Mouse (Mus musculus) limb, embryonic 15.5 days (tissue): ENCODE measurements around the gene Aacs. TPM values are rescaled to one million over a fixed set of nuclear protein-coding genes. Genes with fewer than 3 reads are reported as not detected.

ENCODE experiments used
- ATAC-seq: fragments of 200-750 bp; cut with Nextera tagmentation; 2 replicates; pipeline ENCODE4 v1.8.0; 2017; ENCODE audit warnings: low read depth, moderate TSS enrichment; ENCODE audit not compliant: insufficient number of reproducible peaks, low FRiP score, low TSS enrichment
- H3K27ac ChIP-seq: fragments of 300-500 bp; sonication (generic); 2 replicates; pipeline ENCODE4 v1.5.1; 2015; ENCODE audit warnings: moderate library complexity, mild to moderate bottlenecking, inconsistent platforms
- H3K27me3 ChIP-seq: fragments of 300-500 bp; sonication (generic); 2 replicates; pipeline ENCODE4 v1.6.1; 2015; ENCODE audit warnings: inconsistent platforms
- H3K36me3 ChIP-seq: fragments of 300-500 bp; sonication (generic); 2 replicates; pipeline ENCODE4 v1.6.1; 2015; ENCODE audit warnings: inconsistent platforms
- H3K4me1 ChIP-seq: fragments of 300-500 bp; sonication (generic); 2 replicates; pipeline ENCODE4 v1.6.1; 2015; ENCODE audit warnings: inconsistent platforms
- H3K4me2 ChIP-seq: fragments of 300-500 bp; sonication (generic); 2 replicates; pipeline ENCODE4 v1.6.1; 2015; ENCODE audit warnings: mild to moderate bottlenecking, inconsistent platforms
- H3K4me3 ChIP-seq: fragments of 300-500 bp; sonication (generic); 2 replicates; pipeline ENCODE4 v1.5.1; 2015; ENCODE audit warnings: mild to moderate bottlenecking, inconsistent platforms
- H3K9ac ChIP-seq: fragments of 300-500 bp; sonication (generic); 2 replicates; pipeline ENCODE4 v1.6.1; 2015; ENCODE audit warnings: inconsistent platforms
- H3K9me3 ChIP-seq: fragments of 300-500 bp; sonication (generic); 2 replicates; pipeline ENCODE4 v1.6.1; 2016; ENCODE audit warnings: inconsistent platforms
- WGBS: fragments of 180-500 bp; shearing (Covaris S2); methylation state at CpG from one replicate; pipeline ENCODE4 v1.1.7; 2015; 5-methylcytosine and 5-hydroxymethylcytosine counted together
- polyA plus RNA-seq: library from polyadenylated mRNA; unstranded; fragments of >200 nt; fragmentation: Nextera tagmentation; extraction: Ambion mirVana; gene quantifications from 2 replicates; pipeline ENCODE4 v1.2.1, GENCODE M21; 2015

Aacs gene
- polyA plus RNA-seq, 1 experiment from 2014 or later, result 53.2 TPM

DNA sequence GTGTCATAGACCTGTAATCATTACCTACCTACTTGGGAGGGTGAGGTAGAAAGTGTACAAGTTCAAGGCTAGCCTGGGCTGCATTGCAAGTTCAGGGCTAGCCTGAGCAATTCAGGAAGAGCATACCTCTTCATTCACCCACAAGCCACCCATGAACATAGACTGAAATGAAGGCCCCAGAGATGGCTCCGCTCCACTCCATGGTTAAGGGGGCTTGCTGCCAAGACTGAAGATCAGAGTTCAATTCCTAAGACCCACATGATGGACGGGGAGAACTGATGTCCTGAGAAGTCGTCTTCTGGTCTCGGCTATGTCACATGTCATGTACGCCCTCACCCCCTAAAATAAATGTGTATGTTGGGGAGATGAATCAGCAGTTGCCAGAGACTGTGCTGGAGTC lies 9.1 kb upstream of the Aacs start:
- peaks cover 5% of the 10 kb centered on the region; the same call in 1 of the 2 replicates for H3K4me1 ChIP-seq
- H3K27me3 ChIP-seq, result no peaks in the 10 kb centered on the region
- H3K9me3 ChIP-seq, result no peaks in the 10 kb centered on the region
- ATAC-seq, result no peak
- no peak overlapping the region for H3K4me3 ChIP-seq
- no peak overlapping the region for H3K27ac ChIP-seq
- H3K9ac ChIP-seq, result no peak overlapping the region
- H3K36me3 ChIP-seq, result no peaks in the 10 kb centered on the region
- 86% methylated on average over 5 of the region's 5 CpGs for WGBS
- H3K4me2 ChIP-seq, result 0 out of 2 replicates have a peak overlapping the region, but pooled peaks have one; percentile 48

DNA sequence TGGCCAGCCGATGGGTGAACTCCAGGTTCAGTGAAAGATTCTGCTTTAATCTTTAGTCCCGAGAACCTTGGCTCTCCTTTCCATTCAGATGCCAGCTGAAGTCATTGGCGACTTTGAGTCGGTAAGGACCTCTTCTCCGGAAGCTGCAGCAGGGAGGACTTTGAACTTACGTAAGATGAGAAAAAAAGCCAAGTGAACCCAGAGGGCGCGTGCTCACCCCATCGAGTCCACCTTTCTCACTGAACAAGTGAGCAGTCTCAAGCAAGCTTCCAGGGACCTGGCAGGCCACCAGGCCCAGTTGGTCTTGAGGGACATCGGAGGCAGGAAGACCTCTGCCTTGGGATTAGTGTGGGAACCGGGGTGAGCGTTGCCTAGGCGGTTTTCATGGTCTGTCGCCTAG lies 8.4 kb upstream of the Aacs start:
- Histone ChIP-seq H3K4me3 (no peak overlapping the region), H3K4me2 (no peak overlapping the region), H3K4me1 (peaks cover 5% of the 10 kb centered on the region; the same call in 1 of the 2 replicates), H3K9ac (no peak overlapping the region), H3K27ac (no peak overlapping the region), H3K27me3 (no peaks in the 10 kb centered on the region), H3K9me3 (no peaks in the 10 kb centered on the region), H3K36me3 (no peaks in the 10 kb centered on the region)
- 86% methylated on average over 14 of the region's 14 CpGs for WGBS
- ATAC-seq, result no peak

DNA sequence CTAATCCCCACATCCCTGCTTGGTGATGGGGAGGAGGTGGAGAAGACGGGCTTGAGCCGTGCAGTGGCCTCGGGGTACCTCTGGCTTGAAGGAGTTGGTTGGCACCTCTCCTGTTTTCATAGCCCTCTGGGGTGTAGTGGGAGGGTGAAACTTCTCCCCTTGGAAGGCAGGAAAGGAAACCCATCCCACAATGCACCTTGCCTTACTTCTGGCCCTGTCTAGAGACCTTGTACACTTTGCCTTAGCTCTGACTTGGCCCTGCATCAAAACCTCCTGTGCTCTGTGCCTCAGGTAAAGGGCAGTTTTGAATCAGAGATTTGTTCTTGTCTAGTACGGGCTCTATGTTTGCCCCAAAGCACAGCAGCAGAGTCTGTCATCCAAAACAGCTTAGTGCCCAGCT lies 4.9 kb upstream of the Aacs start:
- no peaks in the 10 kb centered on the region for H3K36me3 ChIP-seq
- H3K9me3 ChIP-seq, result no peaks in the 10 kb centered on the region
- WGBS, result 91% methylated on average over 4 of the region's 4 CpGs
- no peak overlapping the region for H3K4me2 ChIP-seq
- no peaks in the 10 kb centered on the region for H3K27me3 ChIP-seq
- H3K27ac ChIP-seq, result no peak overlapping the region
- H3K9ac ChIP-seq, result no peak overlapping the region
- ATAC-seq, result no peak
- H3K4me3 ChIP-seq, result no peak overlapping the region
- H3K4me1 ChIP-seq, result no peaks in the 10 kb centered on the region

DNA sequence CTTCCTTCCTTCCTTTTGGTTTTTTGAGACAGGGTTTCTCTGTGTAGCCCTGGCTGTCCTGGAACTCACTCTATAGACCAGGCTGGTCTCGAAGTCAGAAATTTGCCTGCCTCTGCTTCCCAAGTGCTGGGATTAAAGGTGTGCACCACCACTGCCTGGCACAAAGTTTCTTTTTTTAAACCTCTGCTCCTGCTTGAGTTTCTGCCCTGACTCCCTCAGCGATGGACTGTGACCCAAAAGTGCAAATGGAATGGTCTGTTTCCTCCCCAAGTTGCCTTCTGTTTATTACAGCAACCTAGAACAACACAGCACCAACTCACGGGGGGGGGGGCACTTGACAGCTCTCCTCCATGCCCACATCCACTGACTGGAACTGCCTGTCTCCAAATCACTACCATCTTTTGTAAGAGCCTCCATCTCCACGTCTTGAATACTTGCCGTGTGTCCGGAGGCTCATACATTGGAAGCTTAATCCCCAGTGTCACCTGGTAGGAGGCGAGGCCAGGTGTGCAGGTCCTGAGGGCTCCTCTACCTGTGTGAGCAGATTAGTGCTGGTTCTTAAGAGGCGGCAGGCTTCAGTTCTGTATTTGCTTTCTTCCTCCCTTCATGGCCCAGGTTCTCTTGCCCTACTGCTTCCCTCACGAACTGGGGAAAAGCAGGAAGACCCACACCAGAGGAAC lies 2.7 kb upstream of the Aacs start:
- Histone ChIP-seq H3K9ac (no peak overlapping the region), H3K27ac (no peak overlapping the region), H3K36me3 (no peaks in the 10 kb centered on the region), H3K4me2 (no peak overlapping the region), H3K27me3 (no peaks in the 10 kb centered on the region), H3K4me1 (peaks cover 21% of the 10 kb centered on the region), H3K4me3 (no peak overlapping the region), H3K9me3 (no peaks in the 10 kb centered on the region)
- ATAC-seq, result no peak
- 78% methylated on average over 9 of the region's 9 CpGs for WGBS

DNA sequence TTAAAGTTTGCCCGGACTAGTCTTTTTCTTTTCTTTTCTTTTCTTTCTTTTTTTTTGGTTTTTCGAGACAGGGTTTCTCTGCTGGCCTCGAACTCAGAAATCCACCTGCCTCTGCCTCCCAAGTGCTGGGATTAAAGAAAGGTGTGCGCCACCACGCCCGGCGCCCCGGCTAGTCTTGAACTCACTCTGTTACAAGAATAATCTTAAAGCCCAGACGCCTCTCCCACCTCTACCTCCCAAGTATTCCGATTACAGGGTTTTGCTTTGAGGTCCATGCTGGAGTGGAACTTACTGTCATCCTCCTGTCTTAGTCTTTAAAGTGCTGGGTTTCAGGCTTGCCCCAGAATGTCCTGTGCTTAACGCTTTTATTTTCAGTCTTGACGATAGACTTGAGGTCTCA lies 584 bp upstream of the Aacs start:
- 0 out of 2 replicates have a peak overlapping the region, but pooled peaks have one; percentile 1 for H3K27ac ChIP-seq
- no peaks in the 10 kb centered on the region for H3K27me3 ChIP-seq
- H3K9ac ChIP-seq, result peak overlapping the region; percentile 8; the same call in 1 of the 2 replicates
- ATAC-seq, result no peak
- H3K36me3 ChIP-seq, result no peaks in the 10 kb centered on the region
- H3K9me3 ChIP-seq, result no peaks in the 10 kb centered on the region
- H3K4me1 ChIP-seq, result peaks cover 28% of the 10 kb centered on the region
- WGBS, result 57% methylated on average over 12 of the region's 12 CpGs
- peak overlapping the region; percentile 90 for H3K4me2 ChIP-seq
- peak overlapping the region; percentile 91 for H3K4me3 ChIP-seq

DNA sequence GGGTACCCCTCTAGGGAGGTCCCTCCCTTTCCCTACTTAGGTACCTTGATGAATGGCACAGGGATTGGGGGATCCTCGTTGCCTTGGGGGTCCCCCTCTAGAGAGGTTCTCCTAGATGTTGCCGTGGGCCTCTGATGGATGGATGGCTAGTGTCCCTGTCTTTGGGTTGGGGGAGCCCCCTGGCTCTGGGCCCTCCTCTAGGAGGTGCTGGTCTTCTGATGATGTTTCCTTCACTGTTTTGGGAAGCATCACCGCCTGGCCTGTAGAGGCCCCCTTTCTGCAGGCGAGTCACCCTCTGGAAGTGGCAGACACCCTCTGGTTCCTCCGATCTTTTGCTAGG lies 642 bp downstream of the Aacs start:
- H3K27ac ChIP-seq, result peak overlapping the region; percentile 86
- H3K36me3 ChIP-seq, result no peaks in the 10 kb centered on the region
- peak overlapping the region; percentile 90 for H3K4me2 ChIP-seq
- peak overlapping the region; percentile 91 for H3K4me3 ChIP-seq
- H3K9ac ChIP-seq, result peak overlapping the region; percentile 80
- ATAC-seq, result peak; percentile 8; the same call in 1 of the 2 replicates
- no peaks in the 10 kb centered on the region for H3K27me3 ChIP-seq
- H3K4me1 ChIP-seq, result peaks cover 28% of the 10 kb centered on the region
- 5% methylated on average over 5 of the region's 5 CpGs for WGBS
- H3K9me3 ChIP-seq, result no peaks in the 10 kb centered on the region

DNA sequence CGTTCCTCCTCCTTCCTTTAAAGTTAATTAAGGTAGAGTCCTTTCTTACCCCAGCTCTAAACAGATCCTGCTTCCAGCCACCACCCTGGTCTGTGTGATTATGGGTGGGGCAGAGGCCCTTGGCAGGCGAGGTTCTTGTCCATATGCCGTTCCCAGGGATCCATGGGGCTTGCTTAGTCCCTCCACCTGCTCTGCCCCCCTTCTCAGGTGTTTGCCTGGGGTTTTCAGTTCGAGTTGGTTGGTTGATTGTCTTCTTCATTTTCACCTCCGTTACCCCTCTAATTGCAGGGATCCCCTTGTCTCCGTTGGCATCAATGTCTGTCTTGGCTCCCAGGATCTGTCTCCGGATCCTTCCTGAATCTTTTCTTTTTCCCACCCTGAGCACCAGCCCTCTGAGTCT lies 1.2 kb downstream of the Aacs start:
- H3K9me3 ChIP-seq, result no peaks in the 10 kb centered on the region
- peaks cover 28% of the 10 kb centered on the region for H3K4me1 ChIP-seq
- no peaks in the 10 kb centered on the region for H3K36me3 ChIP-seq
- H3K4me3 ChIP-seq, result peak overlapping the region; percentile 91
- 47% methylated on average over 7 of the region's 7 CpGs for WGBS
- H3K4me2 ChIP-seq, result peak overlapping the region; percentile 90
- ATAC-seq, result no peak
- H3K27ac ChIP-seq, result no peak overlapping the region
- H3K27me3 ChIP-seq, result no peaks in the 10 kb centered on the region
- peak overlapping the region; percentile 80; the same call in 1 of the 2 replicates for H3K9ac ChIP-seq

DNA sequence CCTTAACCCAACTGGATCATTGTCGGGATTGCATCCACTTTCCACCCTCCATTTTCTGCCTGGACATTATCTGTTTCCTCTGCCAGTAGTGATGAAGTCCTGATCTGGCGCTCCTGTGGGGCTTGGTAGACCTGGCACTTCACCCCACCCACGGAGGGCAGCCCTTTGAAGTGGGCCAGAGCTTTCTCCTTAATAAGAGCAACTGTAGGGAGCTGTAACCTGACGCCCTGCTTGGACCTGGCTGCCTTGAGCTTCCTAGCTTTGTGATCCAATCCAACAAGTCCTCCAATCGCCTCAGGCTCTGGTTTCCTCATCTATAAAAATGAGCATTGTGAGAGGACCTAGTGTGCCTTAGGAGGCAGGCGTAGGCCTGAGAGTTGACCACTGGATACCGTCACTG lies 1.9 kb downstream of the Aacs start:
- H3K9ac ChIP-seq, result 0 out of 2 replicates have a peak overlapping the region, but pooled peaks have one; percentile 14
- peak overlapping the region; percentile 91 for H3K4me3 ChIP-seq
- H3K4me2 ChIP-seq, result peak overlapping the region; percentile 90
- H3K36me3 ChIP-seq, result peaks cover under 1% of the 10 kb centered on the region
- H3K9me3 ChIP-seq, result no peaks in the 10 kb centered on the region
- no peaks in the 10 kb centered on the region for H3K27me3 ChIP-seq
- H3K27ac ChIP-seq, result no peak overlapping the region
- WGBS, result 29% methylated on average over 7 of the region's 7 CpGs
- peaks cover 28% of the 10 kb centered on the region for H3K4me1 ChIP-seq
- ATAC-seq, result no peak

DNA sequence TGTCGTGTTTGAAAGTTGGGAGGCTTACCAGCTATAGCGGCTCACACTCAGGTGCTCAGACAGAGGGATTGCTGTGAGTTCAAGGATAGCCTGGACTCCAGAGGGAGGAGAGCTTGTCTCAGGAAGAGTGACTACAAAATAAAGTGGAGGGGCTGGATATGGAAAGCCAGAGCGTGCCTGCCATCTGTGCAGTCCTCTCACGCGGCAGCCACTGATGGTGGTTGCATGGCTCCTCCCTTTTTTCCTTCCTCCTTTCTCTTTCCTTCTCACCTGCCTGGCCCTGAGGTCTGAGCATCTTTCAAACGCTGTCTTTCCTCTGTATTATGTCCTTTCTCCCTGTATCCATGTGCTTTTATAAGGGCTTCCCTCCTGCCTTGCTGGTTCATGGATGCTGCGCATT lies 2.4 kb downstream of the Aacs start:
- ATAC-seq, result no peak
- 70% methylated on average over 7 of the region's 7 CpGs for WGBS
- peak overlapping the region; percentile 90; the same call in 1 of the 2 replicates for H3K4me2 ChIP-seq
- 0 out of 2 replicates have a peak overlapping the region, but pooled peaks have one; percentile 14 for H3K9ac ChIP-seq
- H3K9me3 ChIP-seq, result no peaks in the 10 kb centered on the region
- H3K4me3 ChIP-seq, result no peak overlapping the region
- H3K36me3 ChIP-seq, result peaks cover 6% of the 10 kb centered on the region
- H3K27me3 ChIP-seq, result no peaks in the 10 kb centered on the region
- H3K4me1 ChIP-seq, result peaks cover 28% of the 10 kb centered on the region
- H3K27ac ChIP-seq, result no peak overlapping the region

DNA sequence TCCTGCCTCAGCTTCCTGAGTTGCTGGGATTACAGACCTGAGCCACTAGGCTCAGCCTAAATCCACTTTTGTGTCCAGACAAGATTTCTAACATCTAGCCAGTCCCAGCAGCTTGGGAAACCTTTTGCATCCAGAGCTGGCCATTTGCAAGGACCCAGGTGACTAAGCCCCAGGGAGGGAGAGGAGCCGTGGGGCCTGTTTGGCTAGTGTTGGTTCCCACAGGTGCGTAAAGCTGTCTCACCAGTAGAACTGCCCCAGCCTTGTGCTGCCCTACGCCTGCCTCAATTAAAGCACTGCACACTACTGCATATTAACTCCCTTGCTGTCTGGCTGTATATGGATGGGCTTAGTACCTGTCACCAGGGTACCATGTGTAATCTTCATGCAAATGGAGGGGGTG lies 3.8 kb downstream of the Aacs start:
- peaks cover 16% of the 10 kb centered on the region for H3K36me3 ChIP-seq
- H3K4me1 ChIP-seq, result peaks cover 28% of the 10 kb centered on the region
- H3K9me3 ChIP-seq, result no peaks in the 10 kb centered on the region
- no peak overlapping the region for H3K27ac ChIP-seq
- 81% methylated on average over 3 of the region's 3 CpGs for WGBS
- no peak for ATAC-seq
- H3K9ac ChIP-seq, result no peak overlapping the region
- H3K4me2 ChIP-seq, result no peak overlapping the region
- H3K27me3 ChIP-seq, result no peaks in the 10 kb centered on the region
- H3K4me3 ChIP-seq, result no peak overlapping the region

DNA sequence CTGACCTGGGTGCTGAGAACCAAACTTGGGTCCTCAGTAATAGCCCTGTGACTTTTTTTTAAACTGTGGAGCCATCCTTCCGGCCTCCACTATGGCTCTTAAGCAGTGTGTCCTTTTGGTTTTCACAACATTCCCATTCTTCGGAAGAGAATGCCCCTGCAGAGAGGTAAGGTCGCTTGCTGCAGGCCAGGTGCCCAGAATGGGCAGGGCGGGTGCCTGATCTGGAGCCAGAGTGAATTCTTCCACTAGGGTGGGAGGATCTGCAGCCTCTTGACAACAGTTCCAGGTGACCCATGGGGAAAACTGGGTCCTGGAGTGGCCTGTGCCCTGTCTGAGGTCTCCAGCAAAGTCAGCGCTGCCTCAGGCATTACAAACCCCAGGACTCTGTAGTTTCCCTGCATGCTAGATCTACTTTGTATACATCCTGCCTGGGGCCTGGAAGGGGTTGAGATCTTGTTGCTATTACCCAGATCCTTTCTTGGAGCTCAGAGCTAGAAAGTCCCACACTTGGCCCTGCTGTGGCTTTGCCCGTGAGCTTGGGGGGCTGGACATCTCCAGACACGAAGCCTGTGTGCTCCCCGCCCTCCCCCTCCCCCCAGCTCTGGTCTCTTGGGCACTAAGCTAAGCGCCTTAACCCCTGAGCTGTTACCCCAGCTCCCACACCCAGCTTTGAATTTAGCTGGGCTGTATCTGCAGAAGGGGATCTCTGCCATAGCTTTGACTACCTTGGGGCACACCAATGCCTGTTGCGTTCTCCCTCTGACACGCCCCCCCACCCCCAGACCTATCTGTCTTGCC lies 5.0 kb downstream of the Aacs start:
- Histone ChIP-seq H3K9me3 (no peaks in the 10 kb centered on the region), H3K9ac (no peak overlapping the region), H3K4me2 (no peak overlapping the region), H3K27me3 (no peaks in the 10 kb centered on the region), H3K4me3 (no peak overlapping the region), H3K27ac (no peak overlapping the region), H3K36me3 (peaks cover 24% of the 10 kb centered on the region), H3K4me1 (peaks cover 28% of the 10 kb centered on the region)
- no peak for ATAC-seq
- WGBS, result 83% methylated on average over 11 of the region's 11 CpGs

DNA sequence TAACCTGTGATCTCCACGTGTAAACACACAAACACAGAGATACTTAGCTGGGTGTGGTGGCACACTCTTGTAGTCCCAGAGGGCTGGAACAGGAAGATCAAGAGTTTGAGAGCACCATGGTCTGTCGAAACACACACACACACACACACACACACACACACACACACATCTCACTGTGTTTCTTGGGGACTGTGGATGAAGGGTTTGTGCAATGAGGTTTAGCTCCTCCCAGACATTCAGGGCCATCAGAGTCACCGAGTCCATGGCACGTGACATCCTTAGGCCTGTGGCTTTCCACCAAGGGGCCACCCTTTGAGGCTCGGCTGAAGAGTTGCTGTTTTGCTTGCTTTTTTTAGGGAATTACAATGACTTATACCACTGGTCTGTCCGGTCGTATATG lies 6.9 kb downstream of the Aacs start:
- H3K36me3 ChIP-seq, result peaks cover 39% of the 10 kb centered on the region
- 86% methylated on average over 7 of the region's 7 CpGs for WGBS

More for the DNA sequence above, 6.9 kb downstream of the Aacs start:
- Histone ChIP-seq H3K27me3 (no peaks in the 10 kb centered on the region), H3K4me3 (no peak overlapping the region), H3K9me3 (no peaks in the 10 kb centered on the region), H3K4me1 (peaks cover 12% of the 10 kb centered on the region), H3K4me2 (no peak overlapping the region), H3K27ac (no peak overlapping the region), H3K9ac (no peak overlapping the region)
- no peak for ATAC-seq
